Mouse (Mus musculus) kidney, postnatal 36 days (tissue): ENCODE data around the gene Pkp3.
"Not testable (repeated sequence)": the region's sequence is repeated elsewhere in the genome, so short reads cannot be mapped to it uniquely, and the experiment has no call there.

Experiments
- DNase-seq, 2 experiments: peaks; one replicate each; pipeline ENCODE4 v3.0.0; 2021 to 2022; ENCODE audit warnings: mixed read lengths in 2 of 2

Gene Pkp3

DNA sequence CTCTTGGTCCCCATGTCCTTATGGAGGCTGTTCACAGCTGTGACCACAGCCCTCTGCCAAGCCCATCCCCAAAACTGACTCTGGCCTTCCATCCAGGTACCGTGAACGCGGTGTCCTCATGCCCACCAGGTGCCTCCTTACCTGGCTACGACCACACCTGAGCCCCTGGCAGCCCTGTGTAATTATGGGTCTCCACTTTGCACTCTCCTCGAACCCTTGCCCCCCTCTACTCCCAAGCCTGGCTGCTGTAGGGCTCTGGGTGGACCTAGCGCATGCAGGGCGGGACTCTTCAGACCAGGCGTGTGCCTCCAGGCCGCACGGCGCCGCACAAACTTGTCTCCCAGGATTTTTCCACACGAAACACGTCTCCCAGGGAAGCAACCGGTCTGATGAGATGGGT is at the start of gene Pkp3:
Gene Pkp3, plus strand, starts transcription at position 378 of the 400 bp plus-strand sequence.
- no peak for DNase-seq

DNA sequence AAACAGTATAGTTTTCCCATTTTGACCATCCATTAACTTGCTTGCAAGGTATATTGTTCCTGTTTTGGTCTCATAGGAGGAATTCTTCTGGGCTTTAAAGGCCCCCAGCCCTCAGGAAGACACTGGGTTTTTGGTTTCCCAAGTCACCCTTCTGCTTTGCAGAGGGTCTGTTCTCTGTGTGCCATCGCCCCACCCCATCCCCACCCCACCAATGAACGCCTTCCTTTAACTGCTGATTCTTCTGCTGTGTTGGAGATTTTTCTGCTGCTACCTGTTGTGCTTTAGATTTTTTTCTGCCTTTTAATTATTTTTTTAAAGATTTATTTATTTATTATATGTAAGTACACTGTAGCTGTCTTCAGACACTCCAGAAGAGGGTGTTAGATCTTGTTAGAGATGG is 49.2 kb upstream of the Pkp3 start, which contains the start of gene Gm17387:
Gene Gm17387, plus strand, starts transcription at position 301 of the 400 bp plus-strand sequence.
- no peak for DNase-seq

DNA sequence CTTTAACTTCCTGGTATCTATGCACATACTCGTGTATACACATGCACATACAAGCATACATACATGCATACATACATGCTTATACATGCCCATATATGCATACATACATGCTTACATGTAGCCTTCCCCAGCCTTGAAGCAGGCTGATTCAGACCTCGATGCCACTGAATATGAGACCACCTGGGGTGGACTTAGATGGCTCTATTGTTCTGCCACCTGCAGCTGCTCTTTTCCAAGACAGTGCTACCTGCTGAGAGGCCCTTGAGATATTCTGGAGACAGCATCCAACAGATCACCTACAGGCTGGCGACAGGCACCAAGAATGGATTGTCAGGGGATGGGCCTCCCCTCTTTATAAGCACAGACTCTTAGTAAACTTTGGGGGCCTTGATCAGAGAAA is 47.6 kb upstream of the Pkp3 start:
- no peak for DNase-seq

DNA sequence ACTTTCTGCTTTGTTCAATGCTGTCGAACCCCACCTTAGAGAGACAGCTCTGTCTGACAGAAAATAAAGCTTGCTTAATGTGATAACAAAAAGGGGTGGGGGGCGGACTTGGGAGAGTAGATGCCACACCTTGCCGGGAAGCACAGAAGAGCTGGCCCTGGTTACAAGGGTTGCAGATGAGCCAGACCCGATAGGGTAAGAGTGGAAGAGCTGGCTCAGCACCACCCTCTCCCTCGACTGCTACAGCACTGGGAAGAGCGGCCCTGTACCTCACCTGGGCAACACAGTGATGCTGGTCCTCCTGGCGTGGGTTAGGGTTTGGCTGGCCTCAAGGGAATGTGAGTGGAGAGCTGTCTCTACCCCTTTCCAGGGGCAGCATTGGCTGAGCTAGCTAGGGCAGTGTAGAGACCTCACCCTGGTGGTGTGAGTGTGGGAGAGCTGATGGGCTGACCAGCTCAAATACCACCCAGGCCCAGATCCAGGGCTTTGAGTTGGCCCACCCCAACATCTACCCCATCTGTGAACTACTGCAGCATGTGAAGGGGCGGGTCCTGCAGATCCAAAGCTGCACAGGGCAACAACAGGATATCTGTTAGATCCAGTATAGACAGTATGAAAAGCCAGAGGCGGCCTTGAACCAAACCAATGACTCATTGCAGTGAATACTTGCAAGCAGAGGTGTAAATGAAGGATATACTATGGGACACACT is 45.4 kb upstream of the Pkp3 start:
- DNase-seq, result no peak

DNA sequence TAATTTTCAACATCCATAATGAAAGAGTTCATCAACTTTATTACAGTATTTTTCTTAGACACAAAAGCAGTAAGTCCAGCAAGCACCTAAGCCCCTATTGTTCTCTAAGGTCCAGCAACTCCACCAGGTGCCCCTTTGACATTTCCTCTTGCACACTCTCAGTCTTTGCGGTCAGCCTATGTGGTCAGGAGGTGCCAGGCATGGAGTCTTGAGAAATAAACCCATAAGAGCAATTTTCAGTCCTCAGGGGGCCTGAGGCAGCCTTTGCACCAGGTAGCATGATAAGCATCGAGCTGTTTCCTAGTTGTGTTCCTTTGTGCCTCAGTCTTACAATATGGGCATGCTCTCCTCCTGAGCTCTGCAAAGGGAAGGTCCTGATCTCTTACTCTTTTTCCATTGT is 41.4 kb upstream of the Pkp3 start:
- not testable (repeated sequence) for DNase-seq

DNA sequence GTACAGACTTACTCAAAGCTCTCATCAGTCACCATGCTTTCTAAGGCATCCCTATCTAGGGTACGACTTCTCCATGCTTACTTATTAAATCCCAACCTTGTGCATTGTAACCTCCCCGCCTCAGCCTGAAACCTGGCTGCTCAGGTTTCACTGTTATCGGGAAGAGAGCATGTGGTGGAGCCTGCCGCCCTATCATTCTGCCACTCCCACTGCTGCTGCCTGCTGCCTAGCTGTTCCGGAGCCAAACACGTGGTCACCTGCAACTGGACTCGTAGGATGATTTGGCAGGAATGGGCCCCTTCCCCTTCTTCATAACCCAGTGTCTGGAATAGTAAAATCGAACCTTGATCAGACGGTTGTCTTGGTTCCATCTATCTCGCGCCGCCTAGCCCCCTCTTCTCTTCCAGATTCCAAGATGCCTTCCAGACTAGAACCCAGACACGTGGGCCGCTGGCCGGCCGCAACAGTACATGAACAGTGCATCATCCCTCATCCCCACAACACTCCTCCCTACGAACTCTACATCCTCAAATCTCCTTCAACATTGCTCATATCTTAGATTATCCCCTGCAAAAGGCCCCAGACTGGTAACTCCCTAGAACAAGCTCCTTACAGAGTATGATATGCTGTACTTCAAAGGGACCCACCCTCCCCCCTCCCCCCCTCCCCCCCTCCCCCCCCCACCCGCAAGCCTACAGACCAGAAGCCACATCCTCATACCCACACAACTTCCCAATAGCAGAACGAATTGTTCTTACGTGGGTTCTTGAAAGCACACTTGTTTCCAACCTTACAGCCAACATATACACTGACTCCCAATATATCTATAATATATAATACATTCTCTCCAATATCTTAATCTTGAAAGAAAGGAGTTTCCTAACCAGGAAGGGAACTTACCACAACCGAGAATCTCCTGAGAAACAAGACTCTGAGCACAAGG is 39.7 kb upstream of the Pkp3 start:
- no peak for DNase-seq

DNA sequence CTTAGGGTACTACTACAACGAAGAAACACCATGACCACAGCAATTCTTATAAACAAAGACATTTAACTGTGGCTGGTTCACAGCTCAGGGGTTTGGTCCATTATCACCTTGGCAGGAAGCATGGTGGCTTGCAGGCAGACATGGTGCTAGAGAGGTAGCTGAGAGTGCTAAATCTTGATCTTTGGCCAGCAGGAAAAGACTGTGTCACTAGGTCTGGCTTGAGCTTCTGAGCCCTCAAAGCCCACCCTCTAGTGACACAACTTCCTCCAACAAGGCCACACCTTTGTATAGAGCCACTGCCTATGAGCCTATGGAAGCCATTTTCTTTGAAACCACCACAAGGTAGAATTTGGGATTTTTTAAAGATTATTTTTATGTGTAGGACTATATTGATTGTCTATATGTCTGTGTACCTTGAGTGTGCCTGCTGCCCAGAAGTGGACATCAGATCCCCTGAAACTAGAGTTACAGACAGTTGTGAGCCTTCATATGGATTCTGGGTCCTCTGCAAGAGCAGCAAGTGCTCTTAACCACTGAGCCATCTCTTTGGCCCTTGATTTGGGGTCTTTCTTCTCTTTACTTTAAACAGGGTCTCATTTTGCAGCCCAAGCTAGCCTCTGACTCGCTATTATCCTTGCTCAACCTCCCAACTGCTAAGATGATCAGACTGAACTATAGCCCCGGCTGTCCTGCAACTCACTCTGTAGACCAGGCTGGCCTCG is 38.5 kb upstream of the Pkp3 start:
- no peak for DNase-seq

DNA sequence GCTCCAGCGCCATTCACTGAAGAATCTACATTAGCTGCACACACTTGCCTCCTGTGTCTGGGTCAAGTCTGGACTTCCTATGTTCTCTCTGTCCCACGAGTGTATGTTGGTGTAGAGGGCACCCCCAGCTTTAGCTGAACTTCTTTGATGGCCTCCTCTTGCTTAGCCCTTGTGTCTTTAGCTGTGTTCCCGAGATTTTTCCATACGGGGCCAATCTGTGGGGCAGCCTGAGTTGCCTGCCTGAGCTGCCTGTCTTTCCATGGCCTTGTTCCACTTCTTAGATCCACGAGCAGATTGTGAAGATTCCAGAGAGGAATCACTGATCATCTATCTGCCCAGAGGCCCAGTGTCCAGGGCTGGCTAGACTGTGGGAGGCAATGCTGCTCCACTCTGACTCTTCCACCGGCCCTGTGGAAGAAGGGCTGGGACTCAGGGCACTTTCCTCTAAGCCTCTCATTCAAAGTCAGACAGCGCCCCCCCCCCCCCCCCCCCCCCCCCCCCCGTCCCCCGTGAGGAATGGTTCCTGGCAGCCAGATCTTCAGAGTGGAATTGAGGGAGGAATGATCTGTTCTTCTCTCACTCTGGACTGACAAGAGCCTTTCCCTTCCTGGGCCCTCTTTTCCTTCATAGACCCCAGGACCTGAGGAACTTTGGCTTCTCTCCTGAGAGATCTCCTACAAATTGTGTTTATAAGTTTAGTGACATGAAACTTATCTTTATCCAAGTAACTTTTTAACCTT is 37.0 kb upstream of the Pkp3 start:
- DNase-seq, result no peak

DNA sequence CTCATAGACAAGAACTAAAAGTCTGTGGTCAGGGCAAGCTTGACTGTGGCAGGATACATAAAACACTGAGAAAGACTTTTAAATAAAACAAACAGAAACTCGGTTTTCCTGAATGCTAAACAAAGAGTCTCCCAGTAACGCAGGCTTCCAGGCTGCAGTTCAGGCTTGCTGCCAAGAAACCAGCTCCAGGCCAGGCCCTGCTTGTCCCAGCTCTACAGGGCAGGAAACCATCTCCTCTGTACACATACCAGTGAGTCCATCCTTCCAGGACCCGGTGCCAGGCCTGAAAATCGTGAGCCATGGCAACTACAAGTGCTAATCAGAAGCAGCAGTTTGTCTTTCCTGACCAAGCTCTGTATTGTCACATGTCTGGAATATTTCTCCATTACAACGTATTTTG is 36.4 kb upstream of the Pkp3 start:
- DNase-seq, result peak; percentile 82 to 84

DNA sequence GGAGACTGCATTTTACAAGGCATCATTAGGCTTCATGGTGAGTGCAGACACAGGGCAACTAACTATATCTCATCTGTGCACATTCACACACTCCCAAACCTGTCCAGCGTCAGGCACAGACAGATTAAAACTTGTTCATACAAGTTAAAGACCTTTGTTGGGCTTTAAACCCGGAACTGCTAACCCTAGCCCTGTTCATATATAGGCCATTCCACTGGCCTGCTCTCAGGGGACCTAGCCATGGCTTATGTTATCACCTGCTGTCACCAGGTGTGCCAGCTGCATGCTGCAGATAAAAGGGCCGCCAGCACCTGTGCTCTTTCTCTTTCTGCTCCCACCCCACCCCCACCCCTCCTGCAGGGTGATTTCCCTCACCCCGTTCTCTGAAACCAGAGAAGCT is 35.5 kb upstream of the Pkp3 start:
- DNase-seq, result no peak

DNA sequence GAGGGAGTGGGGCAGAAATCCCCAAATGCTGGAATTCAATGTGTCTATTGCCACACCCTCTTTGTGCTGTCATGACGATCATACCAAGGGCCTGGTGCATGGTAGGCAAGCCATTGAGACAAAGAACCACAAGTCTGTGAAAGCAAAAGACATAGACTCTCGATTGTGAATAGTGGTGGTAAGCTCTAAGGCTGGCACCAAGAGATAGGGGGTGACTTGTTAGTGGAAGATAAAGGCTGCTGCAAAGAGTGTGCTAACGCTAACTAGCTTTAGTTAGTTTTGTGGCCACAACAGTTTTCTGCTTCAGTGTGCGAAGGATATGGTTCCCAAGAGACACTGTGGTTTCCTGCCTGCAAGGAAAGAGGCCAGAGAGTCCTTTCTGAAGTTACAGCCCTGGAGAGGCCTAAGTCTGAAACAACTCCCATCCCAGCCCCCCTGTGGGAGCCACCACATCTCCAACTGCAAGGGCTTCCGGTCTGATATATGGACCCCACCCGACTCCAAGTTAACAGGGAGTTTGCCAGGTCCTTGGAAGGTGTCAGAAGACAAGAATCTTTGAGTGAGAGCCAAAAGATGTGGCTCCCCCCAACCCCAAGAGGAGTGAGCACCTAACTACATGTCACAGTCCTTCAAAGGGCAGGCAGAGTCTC is 31.0 kb upstream of the Pkp3 start:
- DNase-seq, result peak; percentile 39 to 46

DNA sequence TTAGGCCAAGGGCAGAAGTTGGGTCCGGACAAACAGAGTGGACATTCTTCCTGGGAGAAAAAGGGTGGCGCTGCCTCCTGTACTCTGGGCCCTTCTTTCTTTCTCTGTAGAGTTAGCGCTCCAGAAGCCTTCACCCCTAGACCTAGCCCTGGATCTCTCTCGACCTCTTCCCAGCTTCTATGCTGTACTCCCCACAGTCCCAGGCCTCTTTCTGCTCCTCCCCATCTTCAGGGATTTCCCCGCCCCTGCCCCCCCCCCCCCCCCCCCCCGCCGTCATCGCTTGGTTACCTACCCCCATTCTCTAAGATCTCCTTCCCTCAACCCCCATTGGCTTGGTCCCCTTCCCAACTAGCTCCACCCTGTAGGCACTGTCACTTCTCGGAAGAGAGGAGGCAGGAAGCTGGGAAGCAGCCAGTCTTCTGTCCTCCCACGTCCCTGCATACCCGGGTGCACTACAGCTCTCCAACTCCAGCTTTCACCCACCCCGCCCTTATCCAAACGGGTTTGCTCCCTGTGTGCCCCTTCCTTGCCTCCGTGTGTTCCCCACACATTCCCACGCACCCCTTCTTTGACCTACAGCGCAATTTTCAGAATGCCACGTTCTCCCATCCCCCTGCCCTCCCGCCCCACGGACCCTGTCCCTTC is 30.3 kb upstream of the Pkp3 start:
- DNase-seq, result peak; percentile 80 to 86

DNA sequence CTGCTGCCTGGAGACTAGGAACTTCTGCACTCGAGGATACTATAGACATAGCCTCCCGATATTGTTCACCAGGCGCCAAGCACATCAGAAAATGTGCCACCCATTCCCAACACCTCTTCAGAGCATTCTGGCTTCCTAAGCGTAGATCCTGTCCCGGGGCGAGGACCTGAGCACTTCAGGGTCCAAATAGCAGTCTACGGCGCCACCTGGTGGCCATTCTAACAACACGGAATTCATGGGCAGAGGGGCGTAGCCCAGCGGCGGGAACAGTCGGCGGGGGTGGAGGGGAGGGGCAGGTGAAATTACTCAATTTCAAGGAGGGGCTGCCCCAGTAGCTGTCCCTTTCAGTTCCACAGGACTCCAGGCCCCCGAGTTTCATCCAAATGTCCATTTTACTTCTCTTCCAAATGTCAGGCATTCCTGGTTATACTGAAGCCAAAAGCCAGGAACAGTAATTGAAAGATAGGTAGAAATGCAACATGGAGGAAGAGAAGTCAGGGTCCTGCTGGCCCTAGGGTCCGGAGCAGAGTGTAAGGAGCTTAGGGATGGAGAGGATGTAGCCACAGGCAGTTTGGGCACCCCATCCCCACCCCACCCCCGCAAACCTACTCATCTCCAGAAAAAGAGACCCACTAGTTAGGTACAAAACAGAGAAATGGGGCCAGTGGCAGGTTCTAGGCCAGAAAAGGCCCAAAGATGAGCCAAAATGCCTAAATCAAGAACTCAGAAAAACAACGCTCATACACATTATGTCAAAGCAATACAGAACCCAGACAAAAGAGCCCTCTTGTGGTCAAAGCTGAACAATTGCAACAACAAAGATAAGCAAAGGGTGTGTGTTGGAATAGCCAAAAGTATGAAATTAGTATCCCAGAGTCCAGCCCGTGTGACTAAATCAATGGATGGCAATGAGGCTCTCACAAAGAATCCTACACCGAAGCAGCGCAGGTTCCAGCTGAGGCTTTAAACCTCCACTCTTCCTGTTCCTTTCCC is 29.5 kb upstream of the Pkp3 start:
- peak; percentile 93 to 97 for DNase-seq

DNA sequence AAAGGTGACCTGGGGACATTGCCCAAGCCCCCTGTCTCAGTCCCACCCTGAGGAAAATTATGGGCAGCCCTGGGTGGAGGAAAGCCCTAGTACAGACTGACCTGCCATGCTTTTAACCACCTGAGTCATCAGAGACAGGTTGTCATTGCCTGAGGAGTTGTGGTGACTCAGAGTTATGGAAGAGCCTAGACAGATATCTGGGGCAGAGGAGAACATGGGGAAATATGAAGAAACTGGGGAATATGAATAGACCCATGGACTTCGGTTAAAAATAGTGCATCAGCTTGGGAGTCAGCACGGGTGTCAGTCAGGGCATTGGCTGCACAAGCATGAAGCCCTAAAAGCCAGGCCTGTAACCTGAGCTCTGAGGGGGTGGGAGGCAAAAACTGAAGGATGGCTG is 28.7 kb upstream of the Pkp3 start:
- no peak for DNase-seq

DNA sequence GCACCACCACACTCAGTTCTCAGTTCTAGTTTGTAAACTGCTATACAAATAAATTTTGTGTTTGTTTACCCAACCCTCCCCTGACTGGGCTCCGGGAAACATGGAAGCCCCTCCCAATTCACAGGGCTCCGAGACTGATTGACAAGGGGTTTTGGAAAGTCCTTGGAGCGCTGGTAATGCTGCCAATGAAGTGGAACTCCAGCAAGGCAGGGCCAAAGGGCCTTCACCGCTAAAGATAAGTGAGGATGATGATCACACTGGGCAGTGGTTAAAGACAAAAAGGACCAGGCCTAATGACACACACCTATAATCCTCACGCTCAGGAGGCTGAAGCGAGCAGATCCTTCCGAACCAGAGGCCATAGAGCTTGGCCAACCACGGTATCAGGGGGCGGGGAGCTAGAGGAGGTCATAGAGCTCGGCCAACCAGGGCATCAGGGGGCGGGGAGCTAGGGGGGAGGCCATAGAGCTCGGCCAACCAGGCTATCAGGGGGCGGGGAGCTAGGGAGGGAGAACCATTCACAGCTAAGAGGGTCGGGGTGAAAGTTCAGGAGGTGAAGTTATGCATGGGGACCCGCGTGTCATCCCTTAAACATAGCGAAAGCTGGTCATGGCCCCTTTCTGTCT is 26.8 kb upstream of the Pkp3 start:
- no peak for DNase-seq

DNA sequence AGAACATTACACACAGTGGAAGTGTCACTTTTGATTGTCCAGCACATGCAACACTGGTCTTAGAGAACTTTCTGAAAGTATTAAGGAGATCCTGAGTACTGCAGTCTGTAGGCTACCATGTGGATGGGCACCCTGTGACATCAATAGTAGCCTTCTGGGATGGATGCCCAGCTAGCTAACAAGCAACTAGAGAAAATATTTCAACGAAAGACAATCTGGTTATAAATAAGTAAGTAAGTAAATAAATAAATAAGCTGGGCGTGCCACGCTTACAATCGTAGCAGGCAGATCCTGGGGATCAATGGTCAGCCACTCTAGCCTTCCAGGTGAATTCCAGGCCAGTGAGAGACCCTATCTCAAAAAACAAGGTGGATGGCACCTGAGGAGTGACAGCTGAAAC is 26.0 kb upstream of the Pkp3 start:
- peak in 1 of 2 experiments; percentile 27 for DNase-seq

DNA sequence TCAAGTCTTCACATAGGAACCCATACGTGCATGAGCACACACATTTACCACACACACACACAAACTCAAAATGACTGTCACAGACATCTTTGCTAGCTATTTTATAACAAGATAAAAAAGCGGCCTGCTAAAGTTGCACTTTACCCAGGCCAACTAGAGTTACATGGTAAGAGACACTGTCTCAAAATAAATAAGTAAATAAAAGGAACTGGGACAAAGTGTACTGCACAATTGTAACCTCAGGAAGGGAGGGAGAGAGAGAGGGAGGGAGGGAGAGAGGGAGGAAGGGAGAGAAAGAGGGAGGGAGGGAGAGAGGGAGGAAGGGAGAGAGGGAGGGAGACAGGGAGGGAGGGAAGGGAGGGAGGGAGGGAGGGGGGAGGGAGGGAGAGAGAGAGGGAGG is 25.6 kb upstream of the Pkp3 start:
- peak in 1 of 2 experiments; percentile 34 for DNase-seq

DNA sequence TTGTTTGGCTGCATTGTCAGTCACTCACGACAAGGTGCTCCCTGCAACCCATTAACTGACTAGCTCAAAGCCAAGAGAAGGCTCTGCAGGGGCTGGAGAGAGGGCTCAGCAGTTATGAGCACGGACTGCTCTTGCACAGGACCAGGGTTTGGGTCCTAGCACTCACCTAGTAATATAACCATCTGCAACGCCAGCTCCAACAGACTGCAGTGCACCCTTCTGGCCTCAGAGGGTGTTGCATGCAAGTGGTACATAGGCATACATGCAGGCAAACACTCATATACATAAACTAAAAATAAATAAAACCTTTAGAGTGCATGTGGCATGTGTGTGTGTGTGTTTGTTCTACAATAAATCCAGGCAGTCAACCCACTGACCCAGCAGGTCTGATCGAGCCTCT is 22.2 kb upstream of the Pkp3 start:
- DNase-seq, result no peak

DNA sequence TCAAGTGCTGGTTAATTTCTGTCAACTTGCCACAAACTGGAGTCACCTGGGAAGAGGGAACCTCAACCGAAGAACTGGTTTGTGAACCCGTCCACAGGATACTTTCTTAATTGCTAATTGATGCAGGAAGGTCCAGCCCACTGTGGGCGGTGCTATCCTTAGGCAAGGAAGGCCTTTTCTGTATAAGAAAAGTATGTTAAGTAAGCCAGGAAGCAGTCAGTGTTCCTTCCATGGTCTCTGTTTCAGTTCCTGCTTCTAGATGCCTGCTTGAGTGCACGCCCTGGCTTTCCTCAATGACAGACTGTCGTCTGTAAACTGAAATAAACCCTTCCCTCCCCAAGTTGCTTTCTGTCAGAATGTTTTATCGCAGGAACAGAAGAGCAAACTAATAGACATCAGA is 21.0 kb upstream of the Pkp3 start:
- no peak for DNase-seq

DNA sequence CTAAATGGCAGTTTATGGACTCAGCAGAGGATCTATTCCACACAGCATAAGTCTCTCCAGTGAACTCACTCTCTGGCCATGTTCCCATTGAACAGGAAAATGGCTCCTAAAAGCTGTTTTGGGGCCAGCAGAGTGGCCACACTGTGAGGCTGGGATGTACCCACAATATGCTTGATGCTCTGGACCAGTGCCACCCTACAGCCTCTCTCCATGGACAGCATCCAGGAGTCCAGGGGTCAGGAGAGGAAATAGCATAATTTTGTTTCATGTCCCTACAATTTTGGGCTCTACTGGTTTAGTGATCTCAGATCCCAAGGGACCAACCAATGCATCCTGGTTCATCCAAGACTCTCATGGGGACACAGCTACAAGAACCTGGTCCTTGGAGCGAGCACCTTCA is 20.5 kb upstream of the Pkp3 start:
- peak; percentile 39 to 66 for DNase-seq
